Mouse (Mus musculus) megakaryocyte, embryonic 14.5 days (primary cell): ENCODE data around the gene Adam11. TPM values are rescaled to one million over a fixed set of nuclear protein-coding genes. Genes with fewer than 3 reads are reported as not detected.

Experiments used
- H3K27me3 ChIP-seq: replicated peaks from 2 replicates; pipeline ENCODE3; 2012; ENCODE audit warnings: inconsistent platforms
- H3K36me3 ChIP-seq: replicated peaks from 2 replicates; pipeline ENCODE3; 2012; ENCODE audit warnings: low read length, inconsistent platforms, mixed read lengths
- H3K4me1 ChIP-seq: 2 replicates; pipeline ENCODE4 v1.6.1; 2012; ENCODE audit warnings: inconsistent platforms
- H3K4me3 ChIP-seq: replicated peaks from 2 replicates; pipeline ENCODE3; 2012; ENCODE audit warnings: moderate library complexity, mild to moderate bottlenecking, inconsistent platforms
- H3K9me3 ChIP-seq: 2 replicates; pipeline ENCODE4 v1.6.1; 2012; ENCODE audit warnings: inconsistent platforms
- FLI1 ChIP-seq: IDR thresholded peaks from 2 replicates; pipeline ENCODE4 v1.6.1; 2012; ENCODE audit warnings: low read length, inconsistent platforms, mixed read lengths
- GATA1 ChIP-seq: IDR thresholded peaks from 3 replicates; pipeline ENCODE4 v1.6.1; 2012; ENCODE audit warnings: mixed read lengths, low read length, inconsistent platforms, borderline replicate concordance
- polyA plus RNA-seq: library from polyadenylated mRNA; stranded (reverse); fragments of >175 nt; gene quantifications from 2 replicates; pipeline ENCODE4 v1.2.3, GENCODE M21; 2012; ENCODE audit warnings: low replicate concordance; ENCODE audit not compliant: insufficient read depth

Gene Adam11
- polyA plus RNA-seq, 1 experiment, result 0.78 TPM

DNA sequence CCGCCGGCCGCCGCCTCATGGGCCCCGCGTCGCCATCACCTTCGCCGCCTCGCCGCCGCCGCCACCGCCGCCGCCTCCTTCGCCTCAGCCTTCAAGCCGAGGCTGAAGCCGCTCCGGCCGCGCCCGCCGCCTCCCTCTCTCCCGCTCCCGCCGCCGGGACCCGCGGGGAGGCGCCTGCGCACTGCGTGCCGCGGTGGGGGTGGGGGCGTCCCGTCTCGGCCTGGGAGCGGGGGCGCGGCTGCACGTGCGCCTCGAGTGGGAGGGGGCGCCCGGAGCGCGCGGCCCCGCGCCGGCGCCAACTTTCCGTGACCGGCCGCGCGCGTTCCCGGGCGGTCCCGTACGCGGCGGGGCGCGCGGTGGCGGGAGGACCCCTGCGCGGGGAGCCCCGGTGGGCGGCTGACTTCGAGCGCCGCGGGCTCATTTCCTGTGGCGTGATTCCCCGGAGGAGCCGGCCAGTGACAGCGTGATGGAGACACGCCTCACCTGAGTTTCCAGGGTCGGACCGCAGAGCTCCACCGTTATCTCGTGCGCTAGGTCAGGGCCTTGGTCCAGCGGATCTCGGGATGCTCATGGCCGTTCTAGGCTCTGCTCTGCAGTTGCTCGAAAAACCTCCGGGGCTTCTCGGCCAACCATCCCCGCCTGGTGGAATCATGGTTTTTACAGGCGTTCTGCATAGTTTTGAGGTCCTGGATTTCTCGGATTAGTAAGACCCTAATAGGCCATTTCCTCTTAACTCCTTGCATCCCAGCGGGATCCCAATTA lies 58.0 kb downstream of the Adam11 start, which contains the start of gene Gjc1:
Gene Gjc1, minus strand, starts transcription at position 680 of the 762 bp plus-strand sequence.
- peaks cover 3% of the 10 kb centered on the region; the same call in 1 of the 2 replicates for H3K9me3 ChIP-seq
- peaks cover 15% of the 10 kb centered on the region for H3K4me1 ChIP-seq
- TF ChIP-seq GATA1 (no peak), FLI1 (no peak)
- peak within 1 kb of the TSS; percentile 84 for H3K4me3 ChIP-seq
- no peaks in the 10 kb centered on the region for H3K36me3 ChIP-seq
- peaks cover 83% of the 10 kb centered on the region for H3K27me3 ChIP-seq

DNA sequence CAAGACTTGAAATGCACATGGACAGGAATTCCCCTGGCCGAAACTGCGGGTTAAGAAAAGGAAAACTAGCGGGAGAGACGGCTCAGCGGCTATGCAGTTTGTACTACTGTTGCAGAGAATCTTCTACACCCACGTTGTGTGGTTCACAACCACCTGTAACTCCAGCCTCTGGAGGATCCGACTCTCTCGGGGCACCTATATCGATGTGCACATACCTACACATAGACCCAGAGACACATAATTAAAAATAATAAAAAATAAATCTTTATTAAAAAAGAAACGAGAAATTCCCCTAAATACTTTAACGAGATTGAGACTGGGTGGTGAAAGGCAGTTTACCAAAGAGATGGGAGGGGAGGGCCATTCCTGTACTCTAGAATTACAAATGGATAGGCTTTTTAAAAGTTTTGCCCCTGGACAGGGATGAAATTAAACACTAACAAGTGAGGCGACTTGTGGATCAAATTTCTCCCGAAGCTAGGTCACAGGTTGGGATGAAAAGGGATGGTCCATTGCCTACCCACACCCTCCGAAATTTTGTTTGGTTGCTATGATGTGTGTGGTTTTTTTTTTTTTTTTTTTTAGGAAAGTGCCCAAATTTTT lies 58.6 kb downstream of the Adam11 start:
- peaks cover 86% of the 10 kb centered on the region for H3K27me3 ChIP-seq

DNA sequence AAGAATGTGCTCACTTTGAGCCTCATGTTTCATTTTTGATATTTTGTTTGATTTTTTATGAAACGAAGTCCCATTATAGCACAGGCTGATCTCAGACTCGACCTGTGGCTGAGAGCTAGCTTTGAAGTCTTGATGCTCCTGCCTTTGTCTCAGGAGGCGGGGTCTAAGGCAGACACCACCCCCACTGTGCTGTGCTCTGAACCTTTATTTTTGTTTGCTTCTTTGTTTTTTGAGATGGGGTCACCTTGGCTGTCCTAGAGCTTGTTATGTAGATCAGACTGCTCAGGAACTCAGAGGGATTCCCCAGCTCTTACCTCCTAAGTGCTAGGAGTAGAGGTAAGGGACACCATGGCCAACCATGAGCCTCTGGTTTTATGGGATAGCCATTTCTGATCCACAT lies 59.2 kb downstream of the Adam11 start:
- no peak for TF ChIP-seq FLI1
- TF ChIP-seq GATA1, result no peak
- H3K4me1 ChIP-seq, result peaks cover 15% of the 10 kb centered on the region
- H3K36me3 ChIP-seq, result no peaks in the 10 kb centered on the region
- peaks cover 86% of the 10 kb centered on the region for H3K27me3 ChIP-seq
- no peak overlapping the region for H3K4me3 ChIP-seq
- H3K9me3 ChIP-seq, result peaks cover 3% of the 10 kb centered on the region; the same call in 1 of the 2 replicates

More for the DNA sequence above, 58.6 kb downstream of the Adam11 start:
- no peak for TF ChIP-seq GATA1
- TF ChIP-seq FLI1, result no peak
- Histone ChIP-seq H3K36me3 (no peaks in the 10 kb centered on the region), H3K4me3 (no peak overlapping the region), H3K4me1 (peaks cover 15% of the 10 kb centered on the region), H3K9me3 (peaks cover 3% of the 10 kb centered on the region; the same call in 1 of the 2 replicates)

DNA sequence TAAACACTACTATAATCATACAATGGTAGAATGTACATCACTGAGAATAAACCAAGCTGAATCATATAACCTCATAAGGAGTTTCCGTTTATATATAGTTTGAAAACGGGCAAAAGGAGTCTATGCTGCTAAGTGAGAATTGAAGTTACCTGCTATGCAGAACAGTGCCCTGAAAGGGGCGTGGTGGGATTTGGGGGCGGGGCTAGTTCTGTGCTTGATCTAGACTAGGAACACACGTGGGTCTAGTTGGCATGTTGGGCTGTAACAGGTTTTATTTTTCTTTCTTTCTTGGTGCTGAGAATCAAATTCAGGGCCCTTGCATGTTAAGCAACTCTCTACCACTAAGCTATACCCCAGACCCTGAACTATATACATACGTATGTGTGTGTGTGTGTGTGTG lies 60.0 kb downstream of the Adam11 start:
- Histone ChIP-seq H3K27me3 (peaks cover 84% of the 10 kb centered on the region), H3K36me3 (no peaks in the 10 kb centered on the region), H3K9me3 (peaks cover 3% of the 10 kb centered on the region; the same call in 1 of the 2 replicates), H3K4me1 (peaks cover 15% of the 10 kb centered on the region), H3K4me3 (no peak overlapping the region)
- TF ChIP-seq GATA1, result no peak
- no peak for TF ChIP-seq FLI1

DNA sequence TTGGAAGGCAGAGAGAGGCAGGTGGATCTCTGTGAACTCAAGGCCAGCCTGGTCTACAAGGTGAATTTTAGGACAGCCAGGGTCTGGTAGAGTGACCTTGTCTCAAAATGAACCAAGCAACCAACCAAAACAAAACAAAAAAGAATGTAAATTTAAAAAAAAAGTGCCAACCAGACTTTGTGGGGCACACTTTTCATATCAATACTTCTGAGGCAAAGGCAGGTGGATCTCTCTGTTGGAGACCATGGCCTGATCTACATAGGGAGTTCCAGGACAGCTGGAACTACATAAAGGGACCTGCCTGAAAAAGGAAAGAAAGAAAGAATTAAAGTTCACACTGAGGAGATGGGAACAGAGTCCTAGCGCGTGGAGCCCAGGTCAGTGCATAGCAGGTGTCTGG lies 65.2 kb downstream of the Adam11 start:
- H3K4me1 ChIP-seq, result peaks cover 6% of the 10 kb centered on the region
- TF ChIP-seq GATA1 (no peak), FLI1 (no peak)
- peaks cover 71% of the 10 kb centered on the region for H3K27me3 ChIP-seq
- no peaks in the 10 kb centered on the region for H3K36me3 ChIP-seq
- peaks cover 14% of the 10 kb centered on the region for H3K9me3 ChIP-seq
- H3K4me3 ChIP-seq, result no peak overlapping the region

DNA sequence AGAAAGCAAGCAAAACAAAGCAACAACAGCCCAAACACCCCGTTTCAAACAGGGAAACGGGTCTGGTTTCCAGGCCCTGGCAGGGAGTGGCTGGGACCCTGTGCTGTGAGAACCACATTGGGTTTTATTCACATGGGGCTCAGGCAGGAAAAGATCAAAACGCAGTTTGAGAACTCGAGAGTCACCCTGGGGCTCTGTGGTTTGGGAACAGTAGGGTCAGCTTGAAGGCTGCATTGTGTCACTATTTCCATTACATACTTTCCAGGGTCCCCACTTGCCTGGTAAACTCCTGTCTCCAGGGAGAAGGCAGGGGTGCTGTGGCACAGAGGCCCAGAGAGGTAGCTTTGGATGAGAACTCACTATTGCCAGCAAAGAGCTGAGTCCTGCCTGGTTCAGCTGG lies 65.9 kb downstream of the Adam11 start:
- peaks cover 70% of the 10 kb centered on the region for H3K27me3 ChIP-seq
- TF ChIP-seq GATA1, result no peak
- no peak for TF ChIP-seq FLI1

More for the DNA sequence above, 65.9 kb downstream of the Adam11 start:
- no peak overlapping the region for H3K4me3 ChIP-seq
- H3K36me3 ChIP-seq, result no peaks in the 10 kb centered on the region
- peaks cover 6% of the 10 kb centered on the region for H3K4me1 ChIP-seq
- H3K9me3 ChIP-seq, result peaks cover 13% of the 10 kb centered on the region

Other genes starting within 250 kb of the Adam11 start
- gene Gpatch8, start 205.0 kb upstream of the Adam11 start, polyA plus RNA-seq, result 5.7 and 12.6 TPM in 2 replicates
- not detected in 2 replicates for gene Gm11627, start 182.0 kb upstream of the Adam11 start, polyA plus RNA-seq
- 1.2 and 3.1 TPM in 2 replicates for gene Fzd2, start 157.0 kb upstream of the Adam11 start, polyA plus RNA-seq
- not detected in 2 replicates for gene Meioc, start 97.7 kb upstream of the Adam11 start, polyA plus RNA-seq
- 3.3 TPM in 1 of 2 replicates, not detected in the other for gene Ccdc43, start 63.7 kb upstream of the Adam11 start, polyA plus RNA-seq
- not detected in 2 replicates for gene Gjc1, start 58.3 kb downstream of the Adam11 start, polyA plus RNA-seq
- gene Higd1b, start 74.4 kb downstream of the Adam11 start, polyA plus RNA-seq, result not detected in 2 replicates
- 23.2 and 87.1 TPM in 2 replicates for gene Eftud2, start 119.5 kb downstream of the Adam11 start, polyA plus RNA-seq
- not detected in 2 replicates for gene Ccdc103, start 119.8 kb downstream of the Adam11 start, polyA plus RNA-seq
- gene Fam187a, start 123.7 kb downstream of the Adam11 start, polyA plus RNA-seq, result not detected in 2 replicates
- not detected in 2 replicates for gene Gfap, start 139.5 kb downstream of the Adam11 start, polyA plus RNA-seq
- gene Kif18b, start 163.7 kb downstream of the Adam11 start, polyA plus RNA-seq, result 11.5 and 18.4 TPM in 2 replicates
- not detected in 2 replicates for gene C1ql1, start 185.2 kb downstream of the Adam11 start, polyA plus RNA-seq